Comparison of ENCODE assay signal across 16 mouse cellular contexts in genomic region chr17:34021539-34022413, GRCm38 (mm10). TPM values are rescaled to one million over a fixed set of nuclear protein-coding genes. Genes with fewer than 3 reads are reported as not detected.
DNase-seq lines count a peak whose midpoint lies in the region; ATAC-seq lines count a peak whose summit lies in the region.
"Had no signal": no experiment of that assay in that cellular context is flagged by ENCODE, and none has a peak within 500 bp of the region (broad histone marks: within the 10 kb centered on the region; RNA-seq: fewer than 3 reads in every experiment).

No protein-coding gene starts in this region.

- H3K27ac ChIP-seq in midbrain, embryonic 13.5 days = no peak overlapping the region
- no peak overlapping the region for H3K27ac ChIP-seq in midbrain, embryonic 14.5 days (replicated peaks; ENCODE audit: low read depth, low read length)
- H3K27ac ChIP-seq: hindbrain, embryonic 14.5 days had no signal

- no peaks in the 10 kb centered on the region for H3K27me3 ChIP-seq in midbrain, embryonic 13.5 days
- H3K27me3 ChIP-seq in midbrain, embryonic 14.5 days (ENCODE audit: control insufficient read depth, insufficient read depth, low read length) = no peaks in the 10 kb centered on the region

- peaks cover 37% of the 10 kb centered on the region for H3K4me1 ChIP-seq in midbrain, embryonic 13.5 days (replicated peaks)
- peaks cover 26% of the 10 kb centered on the region for H3K4me1 ChIP-seq in midbrain, embryonic 14.5 days (ENCODE audit: control insufficient read depth, insufficient read depth, low read length)

- 0 out of 2 replicates have a peak overlapping the region, but pooled peaks have one; percentile 14 for H3K9ac ChIP-seq in midbrain, embryonic 13.5 days (replicated peaks)
- no peak overlapping the region for H3K9ac ChIP-seq in midbrain, embryonic 14.5 days (replicated peaks; ENCODE audit: low read length)
- H3K9ac ChIP-seq: hindbrain, embryonic 14.5 days had no signal

- H3K4me2 ChIP-seq in midbrain, embryonic 13.5 days (replicated peaks) = no peak overlapping the region
- H3K4me2 ChIP-seq in midbrain, embryonic 14.5 days (ENCODE audit: low read length) = no peak overlapping the region
- H3K4me2 ChIP-seq: hindbrain, embryonic 14.5 days; liver, embryonic 11.5 days had no signal

- H3K4me3 ChIP-seq in midbrain, embryonic 13.5 days (replicated peaks) = no peak overlapping the region; the same call in 1 of the 2 replicates
- no peak overlapping the region for H3K4me3 ChIP-seq in midbrain, embryonic 14.5 days (replicated peaks; ENCODE audit: low read depth, low read length)
- H3K4me3 ChIP-seq: erythroblast, embryonic 14.5 days had no signal

- DNase-seq in cerebellum, adult 11-12 months = peak; percentile 35
- no peak for DNase-seq in cerebellum, postnatal 14 days
- DNase-seq in heart, adult 11 months = peak; percentile 91
- no peak for DNase-seq in heart, postnatal 36 days
- DNase-seq in midbrain, embryonic 14.5 days = no peak
- DNase-seq in spleen, postnatal 10 days (ENCODE audit: low spot score in 2 of 2) = no peak
- no peak for DNase-seq in layer of hippocampus, adult 8-10 months (ENCODE audit: low spot score in 2 of 2)
- DNase-seq: cerebellum, adult 18-20 months; kidney, adult 2 months; kidney, postnatal 4 days; layer of hippocampus, postnatal 36 days; right cerebral cortex, postnatal 14 days had no signal

- no peak for ATAC-seq in midbrain, embryonic 13.5 days
- ATAC-seq in midbrain, embryonic 14.5 days (ENCODE audit: low FRiP score, low TSS enrichment) = no peak

- WGBS in midbrain, embryonic 13.5 days = 97% methylated on average over 23 of the region's 23 CpGs
- 96% methylated on average over 23 of the region's 23 CpGs for WGBS in midbrain, embryonic 14.5 days

- H3K36me3 ChIP-seq in midbrain, embryonic 13.5 days = peaks cover 42% of the 10 kb centered on the region
- H3K36me3 ChIP-seq in midbrain, embryonic 14.5 days (ENCODE audit: control insufficient read depth, insufficient read depth, low read length) = peaks cover 25% of the 10 kb centered on the region

- intact Hi-C loops in heart, postnatal 36 days (cut with DNase I) = loop anchor here (1.0 kb wide), 1 partner anchor 64 kb away; no protein-coding TSS in a partner anchor

- no peaks in the 10 kb centered on the region for H3K9me3 ChIP-seq in midbrain, embryonic 13.5 days
- H3K9me3 ChIP-seq in midbrain, embryonic 14.5 days (ENCODE audit: control insufficient read depth, low read length) = no peaks in the 10 kb centered on the region

RNA-seq across cellular contexts. Expression of gene Ring1, which starts 2.7 kb away (rescaled TPM):
- 10 to 100 TPM; 14.0 to 15.1 TPM for total RNA-seq in heart, postnatal 36 days (2021)
- 20.1 and 24.3 TPM in 2 replicates for polyA plus RNA-seq in midbrain, embryonic 13.5 days (2015; fragmentation: Nextera tagmentation; extraction: Ambion mirVana)
- polyA plus RNA-seq in midbrain, embryonic 14.5 days (2014; fragmentation: Nextera tagmentation; extraction: Ambion mirVana) = 9.1 and 18.5 TPM in 2 replicates
- 10 to 100 TPM; 34.8 to 44.1 (median 42.7) TPM for total RNA-seq in layer of hippocampus, adult 8-10 months (2022)

RNA-seq across cellular contexts. Expression of gene H2-Ke6, which starts 6.1 kb away (rescaled TPM):
- total RNA-seq in heart, postnatal 36 days (2021) = 100 to 1,000 TPM; 107 to 121 TPM
- polyA plus RNA-seq in midbrain, embryonic 13.5 days (2015; fragmentation: Nextera tagmentation; extraction: Ambion mirVana) = 80.5 and 91.7 TPM in 2 replicates
- polyA plus RNA-seq in midbrain, embryonic 14.5 days (2014; fragmentation: Nextera tagmentation; extraction: Ambion mirVana) = 56.1 and 75.0 TPM in 2 replicates
- total RNA-seq in layer of hippocampus, adult 8-10 months (2022) = 10 to 100 TPM; 57.9 to 62.2 (median 58.3) TPM

RNA-seq across cellular contexts. Expression of gene Slc39a7, which starts 9.7 kb away (rescaled TPM):
- total RNA-seq in heart, postnatal 36 days (2021) = 10 to 100 TPM; 56.9 to 60.7 TPM
- polyA plus RNA-seq in midbrain, embryonic 13.5 days (2015; fragmentation: Nextera tagmentation; extraction: Ambion mirVana) = 176 and 180 TPM in 2 replicates
- 95.7 and 97.0 TPM in 2 replicates for polyA plus RNA-seq in midbrain, embryonic 14.5 days (2014; fragmentation: Nextera tagmentation; extraction: Ambion mirVana)
- 100 to 1,000 TPM in 1 of 4 experiments, 10 to 100 TPM in 3; 77.1 to 106 (median 92.6) TPM for total RNA-seq in layer of hippocampus, adult 8-10 months (2022)

RNA-seq across cellular contexts. Expression of gene Rxrb, which starts 9.8 kb away (rescaled TPM):
- total RNA-seq in heart, postnatal 36 days (2021) = 10 to 100 TPM; 39.8 to 41.8 TPM
- 57.9 and 62.7 TPM in 2 replicates for polyA plus RNA-seq in midbrain, embryonic 13.5 days (2015; fragmentation: Nextera tagmentation; extraction: Ambion mirVana)
- polyA plus RNA-seq in midbrain, embryonic 14.5 days (2014; fragmentation: Nextera tagmentation; extraction: Ambion mirVana) = 33.3 and 33.4 TPM in 2 replicates
- total RNA-seq in layer of hippocampus, adult 8-10 months (2022) = 10 to 100 TPM; 70.8 to 85.4 (median 78.0) TPM

RNA-seq across cellular contexts. Expression of gene Col11a2, which starts 17.5 kb away (rescaled TPM):
- 1 to 10 TPM in 1 of 2 experiments, under 1 TPM in 1; 0.98 to 1.9 TPM for total RNA-seq in heart, postnatal 36 days (2021)
- 2.1 and 2.5 TPM in 2 replicates for polyA plus RNA-seq in midbrain, embryonic 13.5 days (2015; fragmentation: Nextera tagmentation; extraction: Ambion mirVana)
- 2.4 and 2.9 TPM in 2 replicates for polyA plus RNA-seq in midbrain, embryonic 14.5 days (2014; fragmentation: Nextera tagmentation; extraction: Ambion mirVana)
- 10 to 100 TPM; 22.6 to 30.2 (median 27.5) TPM for total RNA-seq in layer of hippocampus, adult 8-10 months (2022)

Comparison
In these comparisons a context has a peak if more than half of its experiments do, and no peak if none do; other contexts are left out.
1. DNase-seq: peak in cerebellum, adult 11-12 months (single experiment) and heart, adult 11 months (single experiment); none in cerebellum, postnatal 14 days (0 of 2), heart, postnatal 36 days (0 of 2), midbrain, embryonic 14.5 days (single experiment), spleen, postnatal 10 days (0 of 2) and layer of hippocampus, adult 8-10 months (0 of 2).